Mouse (Mus musculus): ENCODE results near the gene Igsf9.

GRCm38 (mm10) chr1:172450226-172450625 lies 31.4 kb upstream of the Igsf9 start:
- no peak for TF ChIP-seq CTCF (IDR thresholded peaks at IDR 0.05; ENCODE audit: low read depth)
- no peak for TF ChIP-seq EP300 (IDR thresholded peaks at IDR 0.05; ENCODE audit: low read depth)
